Mouse (Mus musculus): ENCODE results near the gene BC016579.
A peak's percentile ranks its signal among the peaks of the same experiment; 100 is the strongest.

The BC016579 gene

DNA sequence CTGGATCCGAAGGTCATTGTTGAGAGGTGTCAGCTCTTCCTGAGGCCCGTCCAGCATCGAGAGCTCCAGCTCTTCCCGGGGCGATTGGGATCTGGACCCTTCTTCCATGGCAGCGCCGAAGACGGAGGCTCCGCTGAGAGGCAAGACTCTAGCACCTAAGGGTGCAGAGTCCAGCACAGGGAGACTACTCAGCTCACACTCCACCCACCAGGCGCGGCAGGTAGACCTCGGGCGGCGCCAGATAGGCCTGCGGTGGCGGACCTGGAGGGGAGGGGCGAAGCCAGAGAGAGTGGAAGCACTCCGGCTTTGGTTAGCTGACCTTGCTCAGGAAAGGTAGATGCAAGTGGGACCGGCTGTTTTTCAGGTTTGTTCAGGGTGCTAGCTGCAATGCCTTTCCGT lies at the start of gene BC016579:
Gene BC016579 (minus strand): TSS at position 135 of the 399 bp plus-strand sequence.
- peak; percentile 26 to 42 for DNase-seq

DNA sequence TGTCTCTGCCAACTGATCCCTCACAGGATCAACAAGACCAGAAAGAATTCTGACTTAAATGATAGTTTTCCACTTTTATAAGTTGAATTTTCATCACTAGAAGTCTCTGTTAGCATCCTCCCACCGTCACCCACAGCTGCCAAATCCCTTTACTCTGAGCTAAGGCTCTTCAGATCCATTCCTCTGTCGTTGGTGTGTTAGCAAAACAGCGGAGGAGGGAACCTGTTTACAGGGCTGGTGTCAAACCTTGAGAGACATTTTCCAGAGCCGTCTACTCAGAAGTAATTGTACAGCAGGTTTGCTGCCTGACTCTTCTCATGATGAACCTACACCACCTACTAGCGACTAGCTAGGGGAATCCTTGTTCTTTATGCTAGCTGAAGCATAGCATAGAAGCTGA lies 45.4 kb upstream of the BC016579 start:
- DNase-seq: no peak

DNA sequence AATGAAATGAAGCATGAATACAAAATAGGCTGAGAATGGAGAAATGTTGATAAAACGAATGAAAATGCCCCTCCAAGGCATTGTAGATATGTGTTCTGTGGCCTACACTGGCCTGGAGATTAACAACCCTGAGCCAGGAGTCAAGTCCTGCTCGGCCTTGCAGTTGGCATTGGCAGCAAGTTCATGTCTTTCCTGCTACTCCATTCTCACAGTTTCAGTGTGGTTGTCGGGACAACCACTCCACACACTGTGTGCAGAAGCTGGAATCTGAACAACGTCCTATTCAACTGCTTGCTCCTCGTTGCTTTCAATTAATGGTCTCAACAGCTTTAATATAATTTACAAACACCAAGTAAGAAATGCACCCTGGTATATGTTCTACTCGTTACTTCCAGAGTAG lies 44.1 kb upstream of the BC016579 start:
- DNase-seq: no peak

DNA sequence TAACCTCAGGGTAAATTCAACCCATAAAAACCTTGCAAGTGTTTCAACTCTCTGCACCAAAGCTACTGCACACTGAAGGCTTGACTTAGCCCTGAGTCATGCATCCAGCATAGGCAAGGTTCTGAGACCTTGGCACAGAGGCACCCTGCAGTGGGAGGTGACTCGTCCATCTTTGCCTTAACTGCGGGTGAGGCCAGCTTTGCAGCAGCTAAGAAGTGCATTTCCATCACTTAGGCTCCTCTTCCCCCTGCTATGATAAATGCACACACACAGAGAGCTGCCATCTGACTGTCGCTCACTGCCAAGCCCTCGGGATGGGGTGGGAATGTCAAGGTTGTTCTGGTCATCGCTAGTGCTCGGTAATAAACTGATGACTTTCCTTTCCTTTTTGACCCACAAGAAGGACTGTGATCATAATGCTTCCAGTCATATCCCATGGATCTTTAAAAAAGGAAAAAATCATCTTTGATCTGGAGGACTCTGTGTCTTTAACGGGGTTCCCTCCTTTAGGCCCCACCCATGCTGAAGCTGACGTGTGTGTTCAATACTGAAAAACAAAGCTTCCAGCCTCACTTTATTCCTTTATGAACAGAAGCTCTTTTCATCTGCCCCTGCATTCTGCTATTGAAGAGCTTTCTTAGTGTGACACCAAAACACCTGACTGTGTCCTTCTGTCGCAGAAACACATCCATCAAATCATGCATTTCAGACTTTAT lies 41.7 kb upstream of the BC016579 start:
- DNase-seq: peak; percentile 64 to 67

DNA sequence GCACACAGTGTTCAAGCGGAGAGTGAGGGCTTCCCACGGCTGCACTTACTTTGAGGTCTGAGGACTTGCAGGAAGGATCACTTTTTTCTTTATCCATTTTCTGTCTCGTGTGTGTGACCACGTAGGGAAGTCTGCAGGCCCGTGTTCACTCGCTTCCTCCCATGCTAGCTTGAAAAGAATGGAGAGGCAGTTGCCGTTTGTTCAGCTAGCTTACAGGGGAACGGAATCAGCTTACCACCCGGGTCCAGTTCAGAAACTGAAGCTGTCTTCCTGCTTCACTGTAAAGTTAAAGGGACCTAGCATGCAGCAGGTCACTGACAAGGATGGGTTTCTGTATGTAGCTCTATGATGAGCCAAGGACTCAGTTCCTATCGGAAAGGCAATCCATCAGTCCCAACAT lies 39.7 kb upstream of the BC016579 start, which contains the start of gene Tmprss7:
Gene Tmprss7 (minus strand): TSS at position 101 of the 400 bp plus-strand sequence.
- DNase-seq: no peak

DNA sequence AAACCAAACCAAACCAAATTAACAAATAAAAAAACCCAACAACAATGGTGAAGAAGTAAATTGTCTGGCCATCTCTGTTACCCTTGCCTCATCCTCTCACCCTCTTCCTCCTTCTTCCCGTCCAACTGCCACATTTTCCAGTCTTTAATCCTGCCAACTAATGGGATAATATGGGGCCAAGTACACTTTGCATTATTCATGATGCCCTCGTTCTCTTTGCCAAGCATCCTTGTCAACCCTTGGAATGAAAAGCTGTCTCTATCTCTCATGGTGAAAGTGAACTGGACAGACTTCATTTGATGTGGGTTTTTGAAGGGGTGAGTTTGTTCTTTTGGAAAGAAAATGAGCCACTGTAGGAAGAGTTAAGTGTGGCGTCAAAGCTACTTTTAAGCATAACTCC lies 39.0 kb upstream of the BC016579 start:
- DNase-seq: no peak

DNA sequence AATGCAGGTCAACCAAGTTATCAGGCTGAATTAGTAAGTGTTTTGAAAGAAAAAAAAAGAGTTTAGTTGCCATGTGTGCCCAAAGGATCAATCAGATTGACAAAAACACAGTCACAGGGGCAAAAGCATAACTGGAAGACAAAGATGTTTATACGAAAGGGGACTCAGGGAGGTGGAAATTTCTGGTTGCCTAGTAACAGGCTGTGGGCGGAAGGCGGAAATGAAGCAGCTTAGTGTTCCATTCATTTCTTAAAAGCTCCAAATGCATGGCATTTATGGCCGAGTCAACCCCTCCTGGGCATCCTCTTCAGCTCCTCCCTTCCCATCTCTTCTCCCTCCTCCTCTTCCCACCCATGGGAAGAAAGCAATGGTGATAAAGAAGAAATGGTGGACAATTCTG lies 36.3 kb upstream of the BC016579 start:
- no peak for DNase-seq

DNA sequence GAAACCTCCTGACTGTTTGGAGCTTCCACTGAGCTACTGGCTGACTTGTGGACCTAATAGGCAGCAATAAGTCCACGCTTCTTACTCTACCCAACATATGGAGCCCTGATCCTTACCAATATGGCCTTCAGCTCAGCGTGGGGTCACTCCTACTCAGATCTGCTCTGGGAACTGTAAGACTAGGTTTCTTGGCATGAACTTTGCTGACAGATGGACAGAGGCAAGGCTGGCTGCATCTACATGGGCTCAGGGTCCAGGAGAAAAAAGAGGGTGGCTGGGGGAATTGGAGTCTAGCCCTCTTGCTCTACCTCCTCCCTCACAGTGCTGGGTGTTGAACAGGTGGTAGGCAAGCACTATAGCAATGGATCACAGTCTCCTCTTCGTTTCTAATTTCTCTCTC lies 33.0 kb upstream of the BC016579 start:
- DNase-seq: peak; percentile 69 to 81

DNA sequence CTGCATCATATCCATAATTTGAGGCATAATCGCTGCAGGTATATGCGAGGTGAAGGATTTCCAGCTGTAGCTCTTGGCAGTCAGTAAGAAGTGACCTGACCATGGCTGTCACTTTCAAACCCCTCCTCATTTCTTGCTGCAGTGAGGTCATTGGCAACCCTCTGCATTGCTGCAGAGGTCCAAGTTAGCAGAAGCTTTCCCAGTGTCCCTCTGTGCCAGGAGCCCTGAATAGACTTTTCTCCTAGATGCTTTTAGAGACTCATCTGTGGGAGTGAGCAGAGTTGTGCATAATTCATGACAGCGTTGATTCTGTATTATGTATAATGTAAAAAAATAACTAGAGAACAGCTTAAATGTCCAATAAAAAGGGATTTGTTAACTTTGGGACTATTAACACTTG lies 31.4 kb upstream of the BC016579 start:
- DNase-seq: no peak

DNA sequence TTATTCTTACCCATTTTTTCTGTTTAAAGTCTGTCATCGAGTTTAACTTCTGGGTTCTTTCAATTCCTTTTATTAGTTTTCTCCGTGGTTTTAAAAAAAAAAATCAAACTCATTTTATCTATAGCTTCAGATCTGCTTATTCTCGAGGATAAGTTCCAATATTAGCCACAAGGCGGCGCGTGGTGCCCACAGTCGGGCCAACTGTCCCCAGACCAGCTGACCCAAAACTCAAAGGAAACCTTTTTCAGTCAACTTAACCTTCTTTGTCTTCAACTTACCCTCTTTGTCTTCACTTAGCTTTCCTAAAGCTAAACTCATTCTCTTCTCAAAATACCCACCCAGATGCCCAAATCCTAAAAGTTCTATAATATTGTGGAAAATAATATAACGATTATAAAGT lies 30.9 kb upstream of the BC016579 start:
- peak; percentile 76 to 91 for DNase-seq

DNA sequence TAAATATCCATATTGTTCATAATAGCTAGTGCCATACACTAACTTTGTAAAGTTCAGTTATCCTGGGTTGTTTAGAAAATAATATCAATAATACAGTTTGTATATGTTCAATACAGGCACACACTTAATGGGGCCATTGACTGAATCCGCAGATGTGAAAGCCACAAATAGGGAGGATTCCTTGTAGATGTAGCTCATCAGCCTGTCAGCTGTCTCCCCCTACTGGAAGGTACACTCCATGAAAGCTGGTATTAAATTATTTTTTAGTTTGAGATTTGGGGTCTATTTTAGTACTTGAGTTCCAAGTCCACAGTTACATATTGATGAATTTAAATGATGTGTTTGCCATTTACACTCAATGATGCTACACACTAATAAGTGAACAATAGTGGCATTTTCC lies 22.6 kb upstream of the BC016579 start:
- peak in 1 of 2 experiments; percentile 34 for DNase-seq

DNA sequence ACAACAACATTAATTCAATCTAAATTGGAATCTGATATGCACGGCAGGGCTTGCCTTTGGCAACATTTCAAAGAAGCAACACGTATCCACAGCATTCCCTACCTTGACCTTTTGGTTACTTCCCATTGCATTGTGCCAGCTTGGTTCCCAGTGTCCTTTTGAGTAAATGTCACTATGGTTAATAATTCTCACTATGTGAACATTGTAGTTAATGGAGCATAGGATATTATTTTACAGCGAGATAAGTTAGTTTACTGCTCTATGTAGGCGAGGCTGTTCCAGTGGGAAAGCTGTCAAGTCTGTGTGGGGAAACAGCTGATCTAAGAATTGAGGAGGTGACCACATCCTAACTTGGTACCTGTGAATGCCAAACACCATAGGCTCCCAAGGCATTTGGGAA lies 16.1 kb upstream of the BC016579 start:
- DNase-seq: no peak

DNA sequence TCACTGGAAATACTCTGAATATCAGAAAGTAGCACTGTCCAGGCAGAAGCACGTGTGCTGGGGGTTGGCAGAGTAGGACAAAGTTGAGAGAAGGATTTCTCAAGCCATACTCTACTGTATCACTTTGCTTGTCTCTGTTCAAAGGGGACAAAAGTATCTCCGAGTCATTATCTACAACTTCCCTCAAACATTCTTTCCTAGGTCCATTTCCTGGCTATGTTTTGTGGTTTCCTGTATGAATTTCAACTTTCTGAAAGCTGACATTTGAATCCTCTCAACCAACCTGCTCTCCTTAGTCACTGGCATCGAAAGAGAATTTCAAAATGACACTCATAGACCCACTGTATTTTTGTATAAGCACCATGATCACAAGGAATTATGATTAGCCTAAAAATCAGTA lies 14.3 kb upstream of the BC016579 start:
- no peak for DNase-seq

DNA sequence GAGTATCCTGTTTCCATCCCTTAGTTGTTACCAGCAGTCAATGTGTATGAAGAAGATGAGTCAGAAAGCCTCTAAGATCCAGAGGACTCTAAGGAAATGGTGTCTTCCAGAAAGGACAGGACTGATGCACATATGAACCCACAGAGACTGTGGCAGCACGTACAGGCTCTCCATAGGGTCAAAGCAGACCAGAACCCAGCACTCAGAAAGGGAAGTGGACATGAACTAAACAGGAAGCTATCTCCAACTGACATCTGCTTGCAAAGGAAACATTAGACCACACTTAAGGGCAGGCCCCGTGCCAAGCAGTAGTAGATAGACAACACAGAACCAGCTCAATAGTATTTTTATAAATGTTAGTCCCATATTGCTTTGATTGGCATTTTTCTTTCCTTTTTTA lies 12.3 kb upstream of the BC016579 start:
- DNase-seq: no peak

DNA sequence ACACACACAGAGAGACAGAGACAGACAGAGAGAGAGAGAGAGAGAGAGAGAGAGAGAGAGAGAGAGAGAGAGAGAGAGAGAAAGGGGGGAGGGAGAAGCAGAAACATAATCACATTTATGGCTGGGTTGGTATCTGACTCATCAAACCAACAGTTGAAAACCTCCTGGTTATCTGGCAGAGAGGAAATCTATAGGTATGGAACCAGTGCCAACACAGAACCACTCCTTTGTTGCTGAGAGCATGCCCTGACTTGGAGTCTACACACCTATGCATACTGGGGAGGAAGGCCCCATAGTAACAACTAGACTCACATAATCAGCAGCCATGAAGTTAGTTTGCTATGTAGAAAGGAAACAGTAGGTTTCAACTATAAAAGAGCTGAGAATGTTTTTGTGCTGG lies 8.5 kb upstream of the BC016579 start:
- no peak for DNase-seq

DNA sequence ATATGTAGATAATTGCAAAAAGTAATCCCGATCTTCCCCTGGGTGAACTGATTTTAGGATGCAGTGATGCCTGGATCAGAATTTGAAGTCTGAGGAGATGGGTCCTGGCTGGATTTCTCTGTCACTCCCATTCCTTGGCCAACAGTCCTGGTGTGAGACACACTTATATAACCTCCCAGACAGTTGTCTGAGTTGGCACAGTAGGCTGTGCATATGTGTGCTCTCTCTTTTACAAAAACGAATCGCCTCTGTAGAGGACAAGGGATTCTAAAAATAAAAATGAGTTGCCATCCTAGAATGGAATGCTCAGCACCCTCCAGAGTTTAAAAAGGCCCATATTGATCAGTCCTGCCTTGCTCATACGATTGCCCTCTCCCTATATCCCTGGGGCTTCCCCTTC lies 5.7 kb upstream of the BC016579 start:
- peak; percentile 45 to 58 for DNase-seq

DNA sequence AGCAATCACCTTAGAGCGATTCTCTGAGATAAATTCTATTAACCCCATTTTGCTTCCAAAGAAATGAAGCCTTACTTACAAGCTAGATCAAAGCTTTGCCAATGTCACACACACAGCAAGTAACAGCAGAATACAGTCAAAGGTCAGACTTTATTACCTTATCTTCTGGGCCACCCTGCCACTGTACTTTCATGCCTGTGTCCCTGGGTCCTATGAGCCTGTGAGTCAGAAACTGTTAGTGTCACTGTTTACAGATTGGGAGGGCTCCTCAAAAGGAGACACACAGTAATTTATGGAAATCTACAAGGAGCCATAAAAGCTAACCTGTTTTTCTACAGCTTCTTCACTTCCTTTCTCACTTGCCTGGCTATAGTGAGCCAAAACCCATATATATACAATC lies 4.4 kb upstream of the BC016579 start:
- no peak for DNase-seq

DNA sequence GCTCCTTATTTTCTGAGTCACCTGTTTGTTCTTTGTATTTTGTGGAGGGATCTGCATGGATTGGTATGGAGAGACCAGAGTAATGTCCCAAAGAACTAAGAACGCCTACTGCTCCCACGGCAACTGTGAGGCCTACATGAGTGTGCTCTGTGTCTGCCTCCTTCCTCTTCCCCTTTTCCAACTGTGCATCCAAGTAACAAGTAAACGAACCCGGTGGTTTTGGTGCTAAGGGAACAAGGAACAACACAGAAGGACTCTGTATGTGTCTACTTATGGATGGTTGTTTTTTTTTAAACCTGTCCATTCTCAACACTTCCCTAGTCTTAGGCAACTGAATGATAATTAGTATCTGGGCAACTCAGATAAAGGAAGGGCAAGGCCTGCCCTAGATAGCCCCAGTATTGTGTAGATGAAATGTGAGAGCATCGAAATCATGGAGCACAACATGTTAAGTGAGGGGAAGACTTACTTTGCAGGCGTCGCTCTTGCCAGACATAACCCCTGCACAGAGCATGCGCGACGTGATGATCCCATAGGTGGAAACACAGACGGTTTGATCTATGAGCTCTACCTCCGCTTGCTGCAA lies 3.8 kb upstream of the BC016579 start:
- DNase-seq: no peak

DNA sequence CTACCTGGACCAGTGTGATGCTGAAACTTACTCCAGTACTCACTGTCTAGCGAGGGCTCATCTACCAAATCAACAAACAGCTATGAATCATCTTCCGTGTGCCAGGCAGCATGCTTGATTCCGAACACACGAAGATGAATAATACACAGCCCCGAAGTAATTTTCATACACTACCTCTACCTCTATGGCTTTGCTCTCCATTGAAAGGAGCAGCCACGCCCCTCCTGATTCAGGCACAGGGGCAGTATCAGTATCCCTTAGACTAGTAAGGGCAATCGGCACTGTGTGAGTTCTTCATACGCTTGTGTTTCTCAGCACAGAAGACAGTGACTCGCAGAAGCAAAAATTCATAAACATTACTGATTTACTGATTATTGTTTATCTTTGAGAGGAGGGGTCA lies 597 bp upstream of the BC016579 start:
- no peak for DNase-seq

DNA sequence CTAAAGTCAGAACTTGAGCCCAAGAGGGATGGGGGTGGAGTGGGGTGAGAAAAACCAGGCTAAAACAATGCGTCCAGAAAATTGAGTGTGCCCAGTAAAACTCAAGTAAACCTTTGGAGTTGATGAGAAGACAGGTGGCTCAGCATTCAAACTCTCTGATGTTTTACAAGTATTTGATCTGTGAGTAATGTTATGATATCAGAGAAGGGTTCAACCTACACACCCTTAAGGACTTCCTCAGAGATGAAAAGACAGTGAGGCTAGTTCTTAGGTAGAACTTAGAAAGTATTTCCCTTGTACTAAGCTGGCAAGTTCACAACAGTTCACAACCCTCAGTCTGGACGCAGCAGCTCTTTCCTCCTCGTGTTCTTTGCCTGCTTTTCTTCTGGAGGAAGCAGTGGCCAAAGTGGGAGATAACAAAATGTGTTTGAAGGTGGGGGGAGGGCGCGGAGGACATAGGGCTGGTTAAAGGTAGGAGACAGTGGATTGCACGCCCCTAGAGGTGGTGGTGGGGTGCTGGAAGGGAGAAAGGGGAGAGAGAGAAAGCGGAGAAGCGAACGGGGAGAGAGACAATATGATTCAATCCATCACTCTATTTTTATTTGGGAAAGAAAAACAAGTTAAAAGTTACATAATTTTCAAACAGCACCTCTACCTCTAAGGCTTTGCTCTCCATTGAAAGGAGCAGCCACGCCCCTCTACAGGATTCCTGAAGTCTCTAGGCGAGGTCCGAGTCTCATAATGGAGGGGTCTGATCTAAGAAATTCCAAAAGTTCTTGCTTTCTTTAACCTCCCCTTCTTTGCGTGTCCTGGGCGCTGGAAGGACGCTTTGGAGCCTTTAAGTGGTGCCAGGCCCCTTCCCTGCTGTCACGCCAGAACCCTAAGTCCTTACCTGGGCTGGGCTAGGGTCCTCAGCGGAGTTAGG lies 597 bp downstream of the BC016579 start:
- no peak for DNase-seq

DNA sequence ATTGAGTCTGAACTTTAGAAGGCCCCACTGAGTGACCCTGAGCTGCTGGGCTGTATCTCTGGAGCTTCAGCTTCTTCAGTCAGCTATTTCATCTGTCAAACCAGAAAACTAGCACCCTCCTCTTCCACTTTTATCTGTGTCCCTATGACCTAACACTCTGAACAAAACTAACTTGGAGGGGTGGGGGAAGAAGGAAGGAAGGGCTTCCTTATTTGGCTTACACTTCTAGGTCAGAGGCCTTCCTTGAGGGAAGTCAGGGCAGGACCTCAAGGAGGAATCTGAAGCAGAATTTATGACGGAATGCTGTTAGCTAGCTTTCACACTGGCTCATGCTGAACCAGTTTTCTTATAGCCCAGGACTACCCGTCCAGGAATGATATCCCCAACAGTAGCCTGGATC lies 2.4 kb downstream of the BC016579 start:
- no peak for DNase-seq

DNA sequence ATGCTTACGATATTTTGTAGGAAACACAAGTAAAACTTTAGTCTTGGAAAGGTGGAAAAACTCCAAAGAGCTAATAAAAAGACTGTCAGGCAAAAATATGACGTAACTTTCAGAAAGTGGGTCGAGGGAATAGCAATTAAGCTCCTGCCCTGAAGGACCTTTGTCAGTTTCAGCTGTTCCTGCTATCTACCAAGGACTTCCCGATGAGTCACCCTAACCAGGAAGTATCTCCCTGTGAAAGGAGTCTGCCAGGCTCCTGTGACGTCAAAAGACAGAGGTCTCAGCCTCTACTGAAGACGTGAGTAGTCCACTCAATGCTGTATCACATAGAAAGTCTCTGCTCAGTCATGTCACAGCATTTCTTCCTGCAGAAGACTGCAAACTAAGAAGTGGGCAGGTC lies 9.5 kb downstream of the BC016579 start:
- DNase-seq: peak in 1 of 2 experiments; percentile 41

DNA sequence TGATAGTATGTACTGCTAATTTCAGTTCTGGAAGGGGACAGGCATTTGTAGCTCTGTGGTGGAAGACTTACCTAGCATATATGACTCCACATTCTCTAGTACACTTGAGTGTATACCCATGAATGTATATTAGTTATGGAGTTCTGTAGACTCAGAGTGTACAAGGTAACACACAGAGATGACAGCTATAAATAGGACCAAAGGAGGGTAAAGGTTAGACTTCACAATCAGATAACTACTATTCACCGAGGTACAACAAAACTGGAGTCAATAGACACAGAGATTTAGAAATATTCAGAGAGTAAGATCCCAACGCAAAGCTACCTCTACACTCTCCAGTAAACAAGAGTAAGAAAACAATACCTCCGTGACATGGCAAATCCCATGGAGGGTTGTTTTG lies 9.9 kb downstream of the BC016579 start:
- no peak for DNase-seq

DNA sequence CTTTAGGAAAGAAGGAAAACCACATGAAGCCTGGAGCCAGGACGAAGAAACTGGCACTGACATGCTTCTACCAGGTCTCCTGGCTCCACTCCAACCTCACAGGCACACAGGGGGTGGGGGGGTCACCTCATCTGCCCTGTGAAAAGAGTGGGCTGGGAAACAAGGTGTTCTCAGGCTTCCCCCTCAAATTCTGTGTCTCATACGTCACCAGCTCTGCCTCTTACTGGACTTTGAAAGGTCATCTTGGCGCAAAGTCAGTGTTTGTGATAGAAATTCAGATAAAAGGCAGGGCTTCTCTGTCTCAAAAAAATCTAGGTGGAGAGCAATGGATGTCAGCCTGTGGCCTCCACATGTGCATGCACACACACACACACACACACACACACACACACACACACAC lies 12.6 kb downstream of the BC016579 start:
- no peak for DNase-seq
